Mouse (Mus musculus): ENCODE data around the gene Pars2. TPM values are rescaled to one million over a fixed set of nuclear protein-coding genes. Genes with fewer than 3 reads are reported as not detected.

The Pars2 gene
- polyA plus RNA-seq, 1 experiment from 2014 or later = 10.1 TPM

Other genes with a start within 250 kb of the Pars2 start
- 1.7 and 3.4 TPM in 2 replicates for gene Pcsk9, start 186.7 kb upstream of the Pars2 start, polyA plus RNA-seq (2014; fragmentation: Nextera tagmentation; extraction: Ambion mirVana)
- gene Bsnd, start 158.8 kb upstream of the Pars2 start, polyA plus RNA-seq (2014; fragmentation: Nextera tagmentation; extraction: Ambion mirVana) = not detected in 2 replicates
- 25.7 and 27.1 TPM in 2 replicates for gene Dhcr24, start 90.0 kb upstream of the Pars2 start, polyA plus RNA-seq (2014; fragmentation: Nextera tagmentation; extraction: Ambion mirVana)
- not detected in 2 replicates for gene Lexm, start 33.8 kb upstream of the Pars2 start, polyA plus RNA-seq (2014; fragmentation: Nextera tagmentation; extraction: Ambion mirVana)
- 1.6 and 1.9 TPM in 2 replicates for gene Ttc22, start 28.6 kb upstream of the Pars2 start, polyA plus RNA-seq (2014; fragmentation: Nextera tagmentation; extraction: Ambion mirVana)
- 109 and 131 TPM in 2 replicates for gene Ttc4, start 27.9 kb downstream of the Pars2 start, polyA plus RNA-seq (2014; fragmentation: Nextera tagmentation; extraction: Ambion mirVana)
- 0.83 and 1.1 TPM in 2 replicates for gene Mroh7, start 79.9 kb downstream of the Pars2 start, polyA plus RNA-seq (2014; fragmentation: Nextera tagmentation; extraction: Ambion mirVana)
- gene Fam151a, start 82.8 kb downstream of the Pars2 start, polyA plus RNA-seq (2014; fragmentation: Nextera tagmentation; extraction: Ambion mirVana) = not detected in 2 replicates
- gene Acot11, start 153.9 kb downstream of the Pars2 start, polyA plus RNA-seq (2014; fragmentation: Nextera tagmentation; extraction: Ambion mirVana) = 2.0 and 2.1 TPM in 2 replicates